Mouse (Mus musculus): ENCODE measurements around the gene Clec2h. TPM values are rescaled to one million over a fixed set of nuclear protein-coding genes. Genes with fewer than 3 reads are reported as not detected.
A peak's percentile ranks its signal among the peaks of the same experiment; 100 is the strongest.
"Not testable (repeated sequence)": the region's sequence is repeated elsewhere in the genome, so short reads cannot be mapped to it uniquely, and the experiment has no call there.

Gene Clec2h
- 1 to 10 TPM; 2.3 to 3.9 TPM for total RNA-seq (2021)
- long read RNA-seq, experiment 1, result 0 reads
- long read RNA-seq, experiment 2, result 0 reads

DNA sequence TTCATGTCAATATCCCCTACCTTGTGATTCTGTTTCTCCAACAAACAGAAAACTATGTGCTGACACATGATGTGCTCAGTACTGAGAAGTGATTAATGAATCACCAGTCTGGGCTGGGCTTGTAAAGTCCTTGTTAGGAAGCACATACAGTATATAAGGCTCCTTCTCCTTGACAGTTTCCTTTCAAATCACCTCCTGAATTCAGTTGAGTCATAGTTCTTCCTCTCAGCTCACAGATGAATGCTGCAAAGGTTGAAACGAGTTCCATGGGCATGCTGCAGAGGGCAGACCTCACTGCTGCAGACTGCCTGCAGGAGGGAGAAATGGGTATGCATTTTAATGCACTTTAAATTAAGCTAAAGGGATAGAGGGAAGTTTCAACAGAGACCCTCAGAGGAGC is at the start of gene Clec2h:
Gene Clec2h (plus strand): TSS at position 180 of the 400 bp plus-strand sequence.
- no peak for DNase-seq (ENCODE audit: low spot score in 2 of 2)

DNA sequence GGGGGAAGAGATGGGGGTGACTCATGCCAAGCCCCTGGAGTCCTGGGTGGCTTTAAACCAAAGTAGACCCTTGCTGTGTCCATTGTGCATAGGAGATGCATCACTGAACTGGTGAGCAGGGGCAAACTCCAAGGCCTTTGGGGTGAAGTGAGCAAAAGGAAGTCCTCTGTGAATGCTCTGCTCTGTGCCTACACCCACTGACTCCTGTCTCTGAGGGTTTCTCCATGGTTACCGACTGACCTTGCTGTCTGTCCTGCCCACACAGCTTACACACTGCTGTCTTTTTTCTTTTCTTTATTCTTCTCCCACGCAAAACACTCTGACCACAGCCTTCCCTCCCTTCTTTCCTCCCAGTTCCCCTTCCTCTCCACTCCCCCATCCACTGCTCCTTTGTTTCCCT is 39.5 kb upstream of the Clec2h start:
- DNase-seq (ENCODE audit: low spot score in 2 of 2), result no peak

DNA sequence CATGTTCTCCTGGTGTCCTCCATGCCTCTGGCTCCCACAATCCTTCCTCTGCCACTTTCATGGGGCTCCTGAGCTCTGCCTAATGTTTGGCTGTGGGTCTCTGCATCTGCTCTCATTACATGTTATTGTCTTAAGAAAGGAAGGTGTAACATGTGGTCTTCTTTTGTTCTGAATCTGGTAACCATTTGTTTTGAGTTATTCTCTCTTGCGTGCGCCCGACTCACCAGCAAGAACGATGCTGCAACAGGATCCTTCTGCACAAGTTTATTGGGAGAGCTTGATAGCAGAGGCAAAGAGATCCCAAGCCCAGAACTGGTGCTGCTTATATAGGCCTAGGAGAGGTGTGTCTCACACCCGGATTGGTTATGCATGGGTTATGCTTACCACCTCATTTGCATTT is 38.8 kb upstream of the Clec2h start, which contains the start of gene Klrb1a:
Gene Klrb1a (minus strand): TSS at position 101 of the 400 bp plus-strand sequence.
- DNase-seq (ENCODE audit: low spot score in 2 of 2), result not testable (repeated sequence)

GRCm38 (mm10) chr6:128624425-128624824 is 37.8 kb upstream of the Clec2h start:
- DNase-seq (ENCODE audit: low spot score in 2 of 2), result no peak

- not testable (repeated sequence) for DNase-seq (ENCODE audit: low spot score in 2 of 2)
Measured at GRCm38 (mm10) chr6:128625246-128625645, 36.9 kb upstream of the Clec2h start.

DNA sequence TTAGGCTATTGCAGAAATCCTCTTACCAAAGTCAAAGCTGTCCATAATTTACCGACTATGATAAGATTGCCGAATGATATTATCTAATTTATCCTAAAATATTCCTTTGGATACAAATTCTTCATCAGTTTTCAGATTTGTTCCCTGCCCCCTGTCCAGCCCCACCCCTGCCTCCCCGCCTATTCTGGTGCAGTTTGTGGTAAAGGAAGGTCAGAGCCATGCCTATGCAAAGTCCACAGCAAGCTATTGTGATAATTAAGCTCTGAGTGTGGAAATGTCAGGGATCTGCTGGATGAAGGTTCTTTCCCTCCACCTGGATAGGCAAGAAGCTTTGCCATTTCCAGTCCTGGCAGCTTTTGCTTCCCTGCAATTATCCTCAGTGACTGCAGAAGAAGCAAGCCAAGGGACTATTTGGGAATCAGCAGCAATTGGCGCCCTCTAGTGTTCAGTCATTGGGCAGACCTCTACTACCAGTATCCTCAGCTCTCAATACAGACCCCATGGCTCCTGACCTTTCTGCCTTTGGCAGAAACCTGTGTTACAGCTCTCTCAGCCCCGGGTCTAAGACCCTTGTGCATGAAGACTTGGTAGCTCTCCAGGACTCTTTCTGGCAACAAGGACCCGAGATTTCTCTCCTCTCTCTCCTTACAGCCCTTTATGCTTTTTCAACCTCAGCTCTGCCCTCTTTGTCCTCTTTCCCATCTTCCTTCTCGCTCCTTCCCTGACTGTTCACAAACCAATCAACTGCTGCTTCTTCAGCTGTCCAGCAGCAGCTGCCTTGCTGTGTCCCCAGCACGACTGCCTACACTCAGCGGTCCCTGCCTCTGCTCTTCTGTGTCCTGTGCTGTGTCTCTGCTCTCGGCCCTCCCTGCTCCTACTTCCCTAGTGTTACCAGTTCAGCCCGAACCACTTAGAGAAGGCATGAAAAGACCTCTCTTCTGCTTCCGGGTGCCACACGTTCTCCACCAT is 32.1 kb upstream of the Clec2h start:
- DNase-seq (ENCODE audit: low spot score in 2 of 2), result peak in 1 of 2 experiments; percentile 12

GRCm38 (mm10) chr6:128630912-128631905 is 31.0 kb upstream of the Clec2h start:
- DNase-seq (ENCODE audit: low spot score in 2 of 2), result not testable (repeated sequence)

GRCm38 (mm10) chr6:128640673-128641072 is 21.5 kb upstream of the Clec2h start:
- DNase-seq (ENCODE audit: low spot score in 2 of 2), result no peak

- no peak for DNase-seq (ENCODE audit: low spot score in 2 of 2)
Measured at GRCm38 (mm10) chr6:128641116-128641716, 21.0 kb upstream of the Clec2h start.

DNA sequence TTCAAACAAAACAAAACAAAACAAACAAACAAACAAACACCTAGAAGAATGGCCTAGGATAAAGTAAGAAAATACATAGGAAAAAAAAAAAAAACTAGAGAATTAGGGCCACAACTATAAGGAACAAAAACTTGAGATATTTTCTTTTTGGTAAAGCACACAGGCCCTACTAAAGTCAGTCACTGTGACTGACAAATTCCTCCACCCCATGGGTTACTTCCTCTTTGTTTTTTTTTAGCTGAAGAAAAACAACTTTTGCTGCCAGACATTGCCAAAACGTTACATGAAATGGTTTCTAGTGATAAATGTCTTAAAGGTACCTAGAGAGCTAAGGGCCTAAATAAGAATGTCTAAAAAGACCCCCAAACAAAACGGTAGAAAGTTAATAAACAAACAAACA is 18.2 kb upstream of the Clec2h start:
- DNase-seq (ENCODE audit: low spot score in 2 of 2), result no peak

DNA sequence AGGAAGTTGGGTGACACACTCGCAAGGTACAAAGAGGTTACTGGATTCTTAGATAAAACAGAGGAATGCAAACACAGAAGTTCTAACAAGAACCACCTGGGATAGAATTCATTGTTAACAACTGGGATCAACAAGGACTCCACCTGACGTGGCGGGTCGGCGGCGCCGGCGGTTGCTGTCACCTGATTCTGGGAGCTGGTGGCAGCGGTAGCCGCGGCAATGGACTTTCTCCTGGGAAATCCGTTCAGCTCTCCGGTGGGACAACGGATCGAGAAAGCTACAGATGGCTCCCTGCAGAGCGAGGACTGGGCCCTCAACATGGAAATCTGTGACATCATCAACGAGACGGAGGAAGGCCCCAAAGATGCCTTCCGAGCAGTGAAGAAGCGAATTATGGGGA is 17.5 kb upstream of the Clec2h start:
- DNase-seq (ENCODE audit: low spot score in 2 of 2), result not testable (repeated sequence)

DNA sequence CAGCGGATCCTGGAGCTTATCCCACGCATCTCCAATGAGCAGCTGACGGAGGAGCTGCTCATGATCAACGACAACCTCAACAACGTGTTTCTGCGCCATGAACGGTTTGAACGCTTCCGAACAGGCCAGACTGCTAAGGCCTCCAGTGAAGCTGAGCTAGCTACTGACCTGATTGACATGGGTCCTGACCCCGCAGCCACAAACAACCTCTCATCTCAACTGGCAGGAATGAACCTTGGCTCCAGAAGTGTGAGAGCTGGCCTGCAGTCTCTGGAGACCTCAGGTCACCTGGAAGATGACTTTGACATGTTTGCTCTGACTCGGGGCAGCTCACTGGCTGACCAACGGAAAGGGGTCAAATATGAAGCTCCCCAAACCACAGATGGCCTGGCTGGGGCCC is 16.5 kb upstream of the Clec2h start:
- DNase-seq (ENCODE audit: low spot score in 2 of 2), result not testable (repeated sequence)

GRCm38 (mm10) chr6:128649681-128650080 is 12.5 kb upstream of the Clec2h start:
- DNase-seq (ENCODE audit: low spot score in 2 of 2), result no peak

DNA sequence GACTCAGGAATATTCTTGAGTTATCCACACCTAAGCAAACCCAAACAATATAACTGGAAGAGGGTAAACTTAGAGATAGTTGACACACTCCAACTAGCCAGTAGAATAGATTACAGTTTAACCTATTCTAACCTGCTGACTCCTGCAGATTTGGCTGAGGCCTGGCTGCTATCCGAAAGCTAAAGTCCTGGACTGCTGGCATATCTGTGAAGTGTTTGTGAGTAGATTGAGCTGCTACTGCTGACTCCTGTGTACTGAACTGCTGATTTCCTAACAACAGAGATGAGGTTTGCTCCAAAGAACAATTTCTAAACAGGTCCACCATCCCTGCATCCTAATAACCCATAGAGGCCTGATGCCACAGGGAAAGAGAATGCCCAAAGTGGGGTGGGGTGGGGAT is 12.0 kb upstream of the Clec2h start:
- DNase-seq (ENCODE audit: low spot score in 2 of 2), result no peak

DNA sequence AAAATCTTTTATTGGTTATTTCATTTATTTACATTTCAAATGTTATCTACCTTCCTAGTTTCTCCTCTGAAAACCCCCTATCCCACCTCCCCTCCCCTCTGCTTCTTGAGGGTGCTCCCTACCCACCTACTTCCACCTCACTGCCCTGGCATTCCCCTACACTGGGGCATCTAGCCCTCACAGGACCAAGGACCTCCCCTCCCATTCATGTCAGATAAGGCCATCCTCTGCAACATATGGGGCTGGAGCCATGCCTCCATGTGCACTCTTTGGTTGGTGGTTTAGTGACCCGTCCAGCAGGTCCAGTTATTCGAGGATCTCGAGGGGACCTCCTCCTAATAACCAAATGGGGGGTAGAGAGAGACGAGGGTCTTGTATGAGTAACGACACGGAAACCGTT is 11.4 kb upstream of the Clec2h start:
- not testable (repeated sequence) for DNase-seq (ENCODE audit: low spot score in 2 of 2)

GRCm38 (mm10) chr6:128652938-128653337 is 9.2 kb upstream of the Clec2h start:
- no peak for DNase-seq (ENCODE audit: low spot score in 2 of 2)

DNA sequence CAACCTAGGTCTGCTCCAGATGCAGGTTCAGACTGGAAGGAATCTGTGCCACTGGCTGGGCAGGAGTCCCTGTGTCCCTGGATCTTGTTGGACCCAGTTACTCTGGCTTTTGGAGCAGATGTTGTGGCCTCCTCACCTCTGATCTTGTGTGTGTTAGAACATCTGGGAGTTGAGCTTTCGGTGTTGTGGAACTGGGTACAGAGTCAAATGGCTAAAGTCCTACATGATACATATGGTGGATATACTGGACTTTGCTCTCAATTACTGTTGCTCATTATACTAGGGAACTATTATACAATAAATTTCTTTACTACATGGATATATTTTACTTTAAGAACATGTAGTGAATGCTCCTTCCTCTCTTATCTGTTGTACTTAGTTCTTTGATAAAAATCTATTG is 936 bp upstream of the Clec2h start:
- no peak for DNase-seq (ENCODE audit: low spot score in 2 of 2)

GRCm38 (mm10) chr6:128669936-128670335 is 7.8 kb downstream of the Clec2h start:
- no peak for DNase-seq (ENCODE audit: low spot score in 2 of 2)

- no peak for DNase-seq (ENCODE audit: low spot score in 2 of 2)
Measured at GRCm38 (mm10) chr6:128679574-128679973, 17.4 kb downstream of the Clec2h start.

DNA sequence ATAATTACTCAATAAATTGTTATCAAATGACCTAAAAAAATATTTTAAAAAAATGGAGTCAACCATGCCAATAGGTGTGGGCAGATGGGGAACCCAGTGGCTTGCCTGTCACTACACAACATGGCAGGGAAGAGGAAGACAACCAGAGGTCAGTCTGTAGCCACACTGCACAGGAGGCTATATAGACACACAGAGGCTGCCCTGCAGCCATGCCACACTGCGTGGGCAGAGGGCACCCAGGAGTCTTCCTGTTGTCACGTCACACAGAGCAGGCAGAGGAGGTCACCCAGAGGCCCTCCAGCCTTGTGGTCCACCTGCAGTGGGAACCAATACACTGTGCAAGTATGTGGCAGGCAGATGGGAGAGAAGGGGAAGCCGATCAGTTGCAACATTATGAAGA is 39.5 kb downstream of the Clec2h start:
- no peak for DNase-seq (ENCODE audit: low spot score in 2 of 2)

GRCm38 (mm10) chr6:128722959-128723358 is 60.8 kb downstream of the Clec2h start, which contains the start of gene Klrb1:
Gene Klrb1 (minus strand): TSS chr6:128723059.
- no peak for DNase-seq (ENCODE audit: low spot score in 2 of 2)
